Mouse (Mus musculus) hindbrain, embryonic 15.5 days (tissue): ENCODE data around the gene Ttf2. TPM values are rescaled to one million over a fixed set of nuclear protein-coding genes. Genes with fewer than 3 reads are reported as not detected.

Experiments
- ATAC-seq: fragments of 200-750 bp; cut with Nextera tagmentation; 2 replicates; pipeline ENCODE4 v1.8.0; 2017; ENCODE audit warnings: low read depth, moderate number of reproducible peaks, moderate TSS enrichment; ENCODE audit not compliant: low FRiP score
- H3K27ac ChIP-seq: fragments of 300-500 bp; sonication (generic); replicated peaks from 2 replicates; pipeline ENCODE4 v1.5.1; 2015; ENCODE audit warnings: mild to moderate bottlenecking, inconsistent platforms
- H3K27me3 ChIP-seq: fragments of 300-500 bp; sonication (generic); 2 replicates; pipeline ENCODE4 v1.6.1; 2015; ENCODE audit warnings: control low read depth, inconsistent platforms
- H3K36me3 ChIP-seq: fragments of 300-500 bp; sonication (generic); 2 replicates; pipeline ENCODE4 v1.6.1; 2015; ENCODE audit warnings: control low read depth, inconsistent platforms
- H3K4me1 ChIP-seq: fragments of 300-500 bp; sonication (generic); replicated peaks from 2 replicates; pipeline ENCODE4 v1.6.1; 2015; ENCODE audit warnings: control low read depth, inconsistent platforms
- H3K4me2 ChIP-seq: fragments of 300-500 bp; sonication (generic); 2 replicates; pipeline ENCODE4 v1.6.1; 2015; ENCODE audit warnings: moderate library complexity, mild to moderate bottlenecking, inconsistent platforms
- H3K4me3 ChIP-seq: fragments of 300-500 bp; sonication (generic); 2 replicates; pipeline ENCODE4 v1.5.1; 2015; ENCODE audit warnings: mild to moderate bottlenecking, inconsistent platforms
- H3K9ac ChIP-seq: fragments of 300-500 bp; sonication (generic); 2 replicates; pipeline ENCODE4 v1.6.1; 2015; ENCODE audit warnings: inconsistent platforms
- H3K9me3 ChIP-seq: fragments of 300-500 bp; sonication (generic); 2 replicates; pipeline ENCODE4 v1.6.1; 2016; ENCODE audit warnings: control low read depth, inconsistent platforms
- WGBS: fragments of 180-500 bp; shearing (Covaris S2); methylation state at CpG from one replicate; pipeline ENCODE4 v1.1.7; 2015; 5-methylcytosine and 5-hydroxymethylcytosine counted together
- polyA plus RNA-seq: library from polyadenylated mRNA; unstranded; fragments of >200 nt; fragmentation: Nextera tagmentation; extraction: Ambion mirVana; gene quantifications from 2 replicates; pipeline ENCODE4 v1.2.1, GENCODE M21; 2015

The Ttf2 gene
- polyA plus RNA-seq, 1 experiment from 2014 or later, result 4.5 TPM

DNA sequence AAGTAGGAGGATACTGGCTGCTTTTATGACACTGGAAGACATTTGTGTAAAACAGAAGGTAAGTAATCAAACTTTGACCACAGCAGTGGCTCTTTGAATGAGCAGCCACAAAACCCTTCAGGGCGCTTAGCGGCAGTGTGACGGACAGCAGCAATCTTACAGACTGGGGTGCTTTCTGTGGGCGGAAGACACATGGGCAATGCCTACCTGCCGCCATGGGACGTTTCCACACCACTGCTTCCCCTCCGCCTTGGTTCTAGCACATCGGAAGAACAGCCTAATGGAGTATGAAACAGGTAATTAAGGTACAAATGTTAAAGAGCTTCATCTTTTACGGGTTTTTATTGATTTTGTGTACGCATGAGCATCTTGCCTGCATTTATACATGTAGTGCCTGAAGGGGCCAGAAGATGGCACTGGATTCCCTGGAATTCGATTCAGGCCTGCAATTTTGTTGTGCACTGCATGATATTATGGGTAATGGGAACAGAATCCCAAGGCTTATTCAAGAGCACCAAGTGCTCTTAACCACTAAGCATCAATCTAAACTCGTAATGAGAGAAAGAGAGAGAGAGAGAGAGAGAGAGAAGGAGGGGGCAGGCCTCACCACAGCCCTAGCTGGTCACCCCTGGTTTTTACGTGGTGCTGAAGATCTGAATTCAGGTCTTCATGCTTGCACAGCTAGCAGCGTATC, 5.5 kb downstream of the Ttf2 start:
- H3K9me3 ChIP-seq, result no peaks in the 10 kb centered on the region
- no peak overlapping the region for H3K9ac ChIP-seq
- H3K4me2 ChIP-seq, result no peak overlapping the region
- H3K27ac ChIP-seq, result no peak overlapping the region
- 73% methylated on average over 14 of the region's 14 CpGs for whole genome bisulfite sequencing
- no peak overlapping the region for H3K4me3 ChIP-seq
- no peaks in the 10 kb centered on the region for H3K36me3 ChIP-seq
- ATAC-seq, result peak; percentile 59; the same call in 1 of the 2 replicates
- H3K4me1 ChIP-seq, result peaks cover 3% of the 10 kb centered on the region
- no peaks in the 10 kb centered on the region for H3K27me3 ChIP-seq

DNA sequence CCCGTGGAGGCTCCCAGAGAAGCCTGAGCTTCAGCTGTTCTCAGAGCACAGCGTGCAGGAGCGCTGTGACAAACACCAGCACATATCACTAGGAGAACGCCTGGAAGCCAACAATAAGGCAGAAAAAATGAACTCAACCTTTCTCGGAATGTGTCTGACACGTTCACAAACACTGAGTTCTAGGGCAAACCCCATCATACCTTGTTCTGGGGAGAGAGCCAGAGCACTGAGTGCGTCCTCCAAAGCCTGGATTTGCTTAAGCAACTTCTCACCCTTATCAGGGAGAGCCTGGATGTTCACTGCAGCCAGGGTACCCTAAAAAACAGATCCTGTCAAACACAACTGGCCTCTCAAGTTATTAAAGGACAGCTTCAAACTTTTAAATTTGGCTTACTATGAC, 8.0 kb downstream of the Ttf2 start:
- H3K4me1 ChIP-seq, result no peaks in the 10 kb centered on the region
- no peak overlapping the region for H3K4me3 ChIP-seq
- no peak overlapping the region for H3K4me2 ChIP-seq
- H3K9me3 ChIP-seq, result no peaks in the 10 kb centered on the region
- no peak overlapping the region for H3K9ac ChIP-seq
- no peaks in the 10 kb centered on the region for H3K27me3 ChIP-seq
- no peak overlapping the region for H3K27ac ChIP-seq
- H3K36me3 ChIP-seq, result no peaks in the 10 kb centered on the region
- 91% methylated on average over 7 of the region's 7 CpGs for WGBS
- ATAC-seq, result no peak

DNA sequence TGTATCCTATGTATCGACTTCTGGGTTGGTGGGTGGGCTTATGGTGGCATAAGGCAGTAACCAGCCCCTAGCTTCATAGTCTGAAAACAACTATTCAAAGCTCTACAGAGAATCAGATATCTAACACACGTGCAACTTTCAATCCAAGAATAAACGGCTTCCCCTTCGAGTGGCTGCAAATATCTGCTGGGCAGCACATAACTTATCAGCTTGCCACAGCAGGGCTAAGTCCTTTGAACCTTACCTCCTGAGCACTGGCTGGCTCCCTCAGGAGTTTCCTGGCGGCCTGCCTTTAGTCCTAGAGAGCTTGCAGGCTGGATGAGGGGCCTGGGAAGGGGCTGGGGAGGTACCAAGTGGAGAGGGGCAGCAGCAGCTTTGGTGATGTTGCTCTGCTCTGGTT, 8.5 kb downstream of the Ttf2 start:
- 79% methylated on average over 5 of the region's 5 CpGs for WGBS
- H3K27me3 ChIP-seq, result no peaks in the 10 kb centered on the region
- no peak overlapping the region for H3K27ac ChIP-seq
- ATAC-seq, result no peak
- H3K36me3 ChIP-seq, result no peaks in the 10 kb centered on the region
- no peak overlapping the region for H3K4me2 ChIP-seq
- H3K4me1 ChIP-seq, result no peaks in the 10 kb centered on the region
- H3K9me3 ChIP-seq, result no peaks in the 10 kb centered on the region
- H3K4me3 ChIP-seq, result no peak overlapping the region
- H3K9ac ChIP-seq, result no peak overlapping the region

DNA sequence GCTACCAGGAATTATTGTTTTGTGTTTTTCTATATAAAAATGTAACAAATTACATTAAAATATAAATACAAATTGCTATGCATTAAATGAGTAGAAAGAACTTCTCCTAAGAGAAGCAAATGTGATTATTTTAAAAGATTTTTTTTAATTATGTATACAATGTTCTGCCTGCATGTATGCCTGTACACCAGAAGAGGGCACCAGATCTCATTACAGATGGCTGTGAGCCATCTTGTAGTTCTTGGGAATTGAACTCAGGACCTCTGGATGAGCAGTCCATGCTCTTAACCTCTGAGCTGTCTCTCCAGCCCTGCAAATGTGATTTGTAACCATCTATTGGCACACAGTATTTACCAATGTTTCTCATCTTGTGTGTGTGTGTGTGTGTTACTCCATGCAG, 14.8 kb downstream of the Ttf2 start:
- Histone ChIP-seq H3K4me3 (no peak overlapping the region), H3K36me3 (peaks cover 3% of the 10 kb centered on the region; the same call in 1 of the 2 replicates), H3K9ac (no peak overlapping the region), H3K9me3 (no peaks in the 10 kb centered on the region), H3K27me3 (no peaks in the 10 kb centered on the region), H3K4me2 (no peak overlapping the region), H3K27ac (no peak overlapping the region), H3K4me1 (no peaks in the 10 kb centered on the region)
- ATAC-seq, result no peak

DNA sequence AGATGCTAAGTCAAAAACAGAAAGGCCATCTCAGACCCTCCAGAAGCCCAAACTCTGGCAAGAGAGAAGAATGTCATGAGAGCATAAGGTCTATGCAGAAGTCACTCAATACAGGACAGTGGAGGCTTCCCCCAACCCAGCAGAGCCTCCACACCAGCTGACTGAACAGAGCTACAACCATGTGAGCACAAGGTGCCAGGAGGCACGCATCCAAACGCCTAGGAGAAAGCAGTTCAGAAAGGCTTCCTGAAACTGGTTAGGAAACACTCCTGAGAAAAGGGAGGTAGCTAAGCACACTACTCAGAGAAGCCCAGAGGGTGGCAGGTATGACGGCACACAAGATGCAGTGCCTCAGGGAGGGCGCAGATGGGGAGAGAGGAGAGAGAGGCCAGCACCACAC, 17.9 kb downstream of the Ttf2 start:
- ATAC-seq, result no peak
- no peak overlapping the region for H3K27ac ChIP-seq
- WGBS, result 93% methylated on average over 4 of the region's 4 CpGs
- no peaks in the 10 kb centered on the region for H3K27me3 ChIP-seq
- no peak overlapping the region for H3K4me3 ChIP-seq
- H3K4me1 ChIP-seq, result no peaks in the 10 kb centered on the region
- no peak overlapping the region for H3K4me2 ChIP-seq
- peaks cover 3% of the 10 kb centered on the region; the same call in 1 of the 2 replicates for H3K36me3 ChIP-seq
- H3K9me3 ChIP-seq, result no peaks in the 10 kb centered on the region
- H3K9ac ChIP-seq, result no peak overlapping the region

DNA sequence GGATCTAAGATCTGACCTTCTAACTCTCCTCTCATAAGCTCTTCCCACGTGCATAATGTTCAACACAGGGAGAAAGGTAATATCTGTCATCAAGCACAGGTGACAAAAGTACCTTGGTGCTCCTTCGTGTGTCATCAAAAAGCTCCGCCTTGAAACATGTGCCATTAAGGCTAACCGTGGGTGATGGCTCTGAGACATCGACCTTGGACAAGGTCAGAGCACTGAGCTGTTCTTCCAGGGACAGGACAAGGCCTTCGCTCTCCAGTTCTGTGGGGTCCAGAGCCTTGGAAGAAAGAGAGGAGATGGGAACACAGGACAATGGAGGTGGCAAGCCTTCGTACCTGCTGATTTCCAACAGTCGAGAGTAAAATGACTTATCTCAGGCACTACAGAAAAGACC, 22.2 kb downstream of the Ttf2 start:
- Histone ChIP-seq H3K27me3 (no peaks in the 10 kb centered on the region), H3K4me2 (no peak overlapping the region), H3K9me3 (no peaks in the 10 kb centered on the region), H3K27ac (no peak overlapping the region), H3K4me1 (no peaks in the 10 kb centered on the region), H3K4me3 (no peak overlapping the region), H3K36me3 (no peaks in the 10 kb centered on the region), H3K9ac (no peak overlapping the region)
- whole genome bisulfite sequencing, result 94% methylated on average over 8 of the region's 8 CpGs
- no peak for ATAC-seq

DNA sequence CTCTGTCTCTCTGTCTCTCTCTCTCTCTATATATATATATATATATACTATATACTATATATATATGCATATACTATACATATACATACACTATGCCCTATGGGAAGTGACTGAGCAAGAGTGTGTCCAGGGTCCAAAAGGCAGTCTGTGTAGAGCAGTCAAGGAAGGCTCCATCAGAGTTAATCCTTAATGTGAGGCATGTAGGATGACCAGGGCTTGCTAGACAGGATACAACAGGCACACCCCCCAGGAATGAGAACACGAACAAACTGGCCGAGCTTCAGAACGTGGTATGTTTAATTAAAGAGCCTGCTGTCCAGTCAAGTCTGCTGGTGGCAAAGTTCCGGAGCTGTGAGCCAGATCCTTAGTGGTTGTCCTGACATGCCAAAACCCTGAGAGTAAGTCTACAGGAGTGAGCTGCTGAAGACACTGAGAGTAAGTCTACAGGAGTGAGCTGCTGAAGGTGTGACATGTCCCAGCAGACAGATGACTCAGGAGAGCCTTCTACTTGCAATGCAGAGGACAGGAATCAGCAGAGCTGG, 28.9 kb downstream of the Ttf2 start:
- H3K27ac ChIP-seq, result no peak overlapping the region
- H3K4me1 ChIP-seq, result no peaks in the 10 kb centered on the region
- no peak for ATAC-seq
- H3K4me2 ChIP-seq, result no peak overlapping the region
- no peak overlapping the region for H3K4me3 ChIP-seq
- 94% methylated on average over 4 of the region's 4 CpGs for WGBS
- H3K27me3 ChIP-seq, result no peaks in the 10 kb centered on the region
- H3K9me3 ChIP-seq, result no peaks in the 10 kb centered on the region
- H3K36me3 ChIP-seq, result no peaks in the 10 kb centered on the region
- H3K9ac ChIP-seq, result no peak overlapping the region

DNA sequence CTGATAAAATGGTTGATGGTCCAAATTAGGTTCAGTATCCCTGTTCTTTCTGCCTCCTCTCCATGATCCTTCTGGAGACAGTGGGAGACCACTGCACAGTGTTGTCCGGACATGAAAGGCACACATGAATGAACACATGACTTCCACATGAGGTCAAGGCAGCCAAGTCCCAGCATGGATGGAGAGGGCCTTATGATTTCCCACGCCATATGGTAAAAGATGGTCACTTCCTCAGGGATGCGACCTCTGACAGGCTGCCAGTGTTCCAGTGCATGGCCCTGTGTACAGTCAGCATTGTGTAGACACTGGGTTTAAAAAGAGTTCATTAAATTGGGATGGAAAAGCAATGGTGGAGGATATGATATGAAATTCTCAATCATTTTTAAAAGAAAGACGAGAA, 31.3 kb downstream of the Ttf2 start:
- WGBS, result 91% methylated on average over 4 of the region's 4 CpGs
- Histone ChIP-seq H3K27ac (no peak overlapping the region), H3K4me3 (no peak overlapping the region), H3K9me3 (no peaks in the 10 kb centered on the region), H3K4me1 (no peaks in the 10 kb centered on the region), H3K9ac (no peak overlapping the region), H3K4me2 (no peak overlapping the region), H3K36me3 (peaks cover 5% of the 10 kb centered on the region; the same call in 1 of the 2 replicates), H3K27me3 (no peaks in the 10 kb centered on the region)
- ATAC-seq, result 0 out of 2 replicates have a peak, but pooled peaks have one; percentile 8

DNA sequence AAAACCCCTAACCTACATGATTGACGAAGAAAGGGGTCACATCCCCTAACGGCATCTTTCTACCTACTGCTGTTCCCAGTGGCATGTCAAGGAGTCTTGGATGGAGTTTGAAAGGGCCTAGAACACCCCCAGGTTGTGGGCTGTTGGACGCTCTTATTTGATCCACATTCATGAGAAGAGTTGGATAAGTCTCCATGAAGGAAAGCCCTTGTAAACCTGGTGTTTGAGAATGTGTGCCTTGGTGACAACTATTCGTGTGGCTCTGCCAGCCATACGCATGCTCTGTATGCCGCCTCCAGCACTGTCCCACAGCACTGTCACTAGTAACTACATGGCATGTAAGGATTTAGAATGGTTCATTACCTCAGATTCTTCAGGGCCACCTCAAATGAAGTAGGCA, 33.3 kb downstream of the Ttf2 start:
- Histone ChIP-seq H3K36me3 (peaks cover 19% of the 10 kb centered on the region), H3K4me2 (no peak overlapping the region), H3K27me3 (no peaks in the 10 kb centered on the region), H3K27ac (no peak overlapping the region), H3K9me3 (no peaks in the 10 kb centered on the region), H3K9ac (no peak overlapping the region), H3K4me3 (no peak overlapping the region), H3K4me1 (no peaks in the 10 kb centered on the region)
- ATAC-seq, result no peak
- 96% methylated on average over 6 of the region's 6 CpGs for WGBS

DNA sequence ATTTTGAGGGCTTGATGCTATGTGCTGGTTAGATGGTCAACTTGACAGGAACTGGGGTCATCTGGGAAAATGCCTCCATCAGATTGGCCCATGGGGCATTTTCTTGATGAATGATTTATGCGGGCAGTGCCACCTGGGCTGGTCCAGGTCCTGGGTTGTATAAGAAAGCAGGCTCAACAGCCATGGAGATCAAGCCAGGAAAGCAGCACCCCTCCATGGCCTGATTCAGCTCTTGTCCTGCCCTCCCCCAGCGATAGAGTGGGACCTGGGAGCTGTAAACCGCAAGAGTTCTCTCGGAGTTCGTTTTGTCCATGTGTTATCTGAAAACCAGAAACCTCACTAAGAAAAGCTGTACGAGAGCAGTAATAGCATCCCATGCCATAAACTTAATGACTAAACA, 33.9 kb downstream of the Ttf2 start:
- no peak overlapping the region for H3K27ac ChIP-seq
- no peak overlapping the region for H3K4me2 ChIP-seq
- H3K27me3 ChIP-seq, result no peaks in the 10 kb centered on the region
- H3K9ac ChIP-seq, result no peak overlapping the region
- H3K4me3 ChIP-seq, result no peak overlapping the region
- H3K4me1 ChIP-seq, result no peaks in the 10 kb centered on the region
- ATAC-seq, result no peak
- no peaks in the 10 kb centered on the region for H3K9me3 ChIP-seq
- peaks cover 21% of the 10 kb centered on the region for H3K36me3 ChIP-seq
- WGBS, result 96% methylated on average over 6 of the region's 6 CpGs

DNA sequence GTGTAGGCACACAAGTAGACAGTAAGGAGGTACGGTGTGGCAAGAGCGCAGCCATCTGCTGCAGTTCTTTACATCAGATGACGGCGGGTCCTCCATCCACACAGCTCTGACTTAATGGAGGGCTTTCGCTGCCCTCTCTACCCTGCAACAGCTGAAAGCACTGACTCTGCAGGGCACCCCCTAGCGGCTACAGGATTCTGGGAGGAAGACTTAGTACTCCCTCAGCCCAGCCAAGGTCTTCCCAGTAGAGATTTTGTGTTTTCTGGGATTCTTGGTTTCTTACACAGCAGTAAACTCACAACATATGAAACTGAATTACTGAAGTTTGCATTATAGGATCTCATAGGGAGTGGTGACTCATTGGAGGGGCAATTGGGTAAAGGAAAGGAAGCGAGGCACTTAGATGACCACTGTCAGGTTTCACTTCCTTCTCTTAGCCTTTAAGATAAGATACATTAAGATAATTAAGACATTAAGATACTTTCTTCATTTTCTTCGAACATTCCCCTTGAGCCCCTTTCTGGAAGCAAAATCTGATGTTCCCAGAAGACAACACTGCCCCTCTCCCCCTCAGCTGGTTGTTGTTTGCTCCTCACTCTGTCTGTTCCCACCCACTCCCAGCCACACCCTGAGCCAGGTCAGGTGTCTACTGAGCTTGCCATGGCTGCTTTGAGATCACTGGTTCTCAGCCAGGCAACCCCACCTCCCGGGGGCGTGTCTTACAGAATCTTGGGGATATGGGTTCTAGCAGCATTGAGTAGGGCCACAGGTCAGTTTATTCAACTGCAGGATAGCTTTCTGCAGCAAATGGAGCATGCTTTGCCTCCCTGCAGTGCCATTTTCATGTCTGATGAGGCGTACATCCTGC, 37.2 kb downstream of the Ttf2 start:
- no peak overlapping the region for H3K27ac ChIP-seq
- 75% methylated on average over 11 of the region's 11 CpGs for WGBS
- no peak overlapping the region for H3K4me3 ChIP-seq
- H3K4me1 ChIP-seq, result no peaks in the 10 kb centered on the region
- ATAC-seq, result no peak
- no peaks in the 10 kb centered on the region for H3K27me3 ChIP-seq
- no peak overlapping the region for H3K4me2 ChIP-seq
- peaks cover 31% of the 10 kb centered on the region for H3K36me3 ChIP-seq
- H3K9me3 ChIP-seq, result no peaks in the 10 kb centered on the region
- H3K9ac ChIP-seq, result no peak overlapping the region

DNA sequence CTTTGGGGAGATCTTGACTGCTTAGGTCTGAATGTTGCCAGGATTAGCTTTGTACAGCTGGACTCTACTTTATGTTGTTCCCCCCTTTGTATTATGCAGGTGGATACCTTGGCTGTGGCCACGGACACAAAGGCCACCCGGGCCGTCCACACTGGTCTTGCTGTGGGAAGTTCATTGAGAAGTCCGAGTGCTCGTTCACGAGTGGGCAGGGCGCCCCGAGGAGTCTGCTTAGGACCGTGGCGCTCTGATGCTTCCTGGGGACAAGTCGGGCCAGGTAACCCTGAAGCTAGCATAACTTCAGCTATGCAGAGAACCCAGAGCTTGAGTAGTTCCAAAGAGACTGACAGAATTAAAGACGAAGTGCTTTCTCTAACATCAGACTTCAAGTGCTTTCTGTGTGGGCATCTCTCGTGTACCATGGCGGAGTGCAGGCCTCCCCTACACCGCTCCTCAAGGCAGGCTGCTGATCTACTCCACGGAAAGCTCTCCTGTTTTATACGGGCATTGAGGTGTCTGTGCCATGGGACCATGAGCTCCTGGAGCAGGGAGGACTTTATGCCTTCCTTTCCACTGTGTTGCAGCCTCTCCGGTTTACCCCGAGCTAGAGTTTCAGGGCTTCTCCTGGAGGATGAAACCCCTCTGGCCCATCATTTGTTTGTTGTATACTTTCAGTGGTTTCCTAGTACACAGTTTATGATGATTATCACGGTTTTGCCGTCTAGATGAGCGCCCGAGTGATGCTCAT, 38.0 kb downstream of the Ttf2 start:
- Histone ChIP-seq H3K4me1 (peaks cover 4% of the 10 kb centered on the region; the same call in 1 of the 2 replicates), H3K36me3 (peaks cover 31% of the 10 kb centered on the region), H3K9ac (no peak overlapping the region), H3K4me3 (no peak overlapping the region), H3K27ac (no peak overlapping the region), H3K27me3 (no peaks in the 10 kb centered on the region), H3K4me2 (no peak overlapping the region), H3K9me3 (no peaks in the 10 kb centered on the region)
- 96% methylated on average over 23 of the region's 23 CpGs for WGBS
- no peak for ATAC-seq
